Mouse (Mus musculus) bone marrow, adult 2 months (tissue): ENCODE measurements around the gene Hoxa3. TPM values are rescaled to one million over a fixed set of nuclear protein-coding genes. Genes with fewer than 3 reads are reported as not detected.

Source experiments
- H3K27ac ChIP-seq: fragments of 200-500 bp; 2 replicates; pipeline ENCODE4 v1.5.1; 2012; ENCODE audit warnings: low read depth, mild to moderate bottlenecking, control low read depth, inconsistent platforms, low read length; ENCODE audit not compliant: control insufficient read depth, poor library complexity, insufficient read depth
- H3K4me1 ChIP-seq: fragments of 200-500 bp; 2 replicates; pipeline ENCODE4 v1.6.1; 2011; ENCODE audit warnings: low read length; ENCODE audit not compliant: control insufficient read depth, insufficient read depth
- H3K4me3 ChIP-seq: fragments of 200-500 bp; replicated peaks from 2 replicates; pipeline ENCODE3; 2011; ENCODE audit warnings: mild to moderate bottlenecking, low read depth, low read length, control low read depth; ENCODE audit not compliant: control insufficient read depth
- CTCF ChIP-seq: fragments of 200-500 bp; IDR thresholded peaks from 2 replicates; pipeline ENCODE4 v1.5.1; 2011; ENCODE audit warnings: low read length, control low read depth; ENCODE audit not compliant: control insufficient read depth, insufficient read depth
- POLR2A ChIP-seq: fragments of 200-500 bp; IDR thresholded peaks from 2 replicates; pipeline ENCODE4 v1.6.1; 2011; ENCODE audit warnings: low read depth, mild to moderate bottlenecking, control low read depth, low read length, borderline replicate concordance; ENCODE audit not compliant: control insufficient read depth
- WGBS: fragments of 180-500 bp; shearing (Covaris S2); methylation state at CpG from one replicate; pipeline ENCODE4 v1.1.7; 2018; 5-methylcytosine and 5-hydroxymethylcytosine counted together
- polyA plus RNA-seq: library from polyadenylated mRNA; stranded (reverse); fragments of >200 nt; gene quantifications from 2 replicates; pipeline ENCODE4 v1.2.4, GENCODE M21; 2011; ENCODE audit warnings: low replicate concordance; ENCODE audit not compliant: missing spikeins, insufficient read depth, insufficient read length

Hoxa3 gene
- polyA plus RNA-seq, 1 experiment, result 2.4 TPM

DNA sequence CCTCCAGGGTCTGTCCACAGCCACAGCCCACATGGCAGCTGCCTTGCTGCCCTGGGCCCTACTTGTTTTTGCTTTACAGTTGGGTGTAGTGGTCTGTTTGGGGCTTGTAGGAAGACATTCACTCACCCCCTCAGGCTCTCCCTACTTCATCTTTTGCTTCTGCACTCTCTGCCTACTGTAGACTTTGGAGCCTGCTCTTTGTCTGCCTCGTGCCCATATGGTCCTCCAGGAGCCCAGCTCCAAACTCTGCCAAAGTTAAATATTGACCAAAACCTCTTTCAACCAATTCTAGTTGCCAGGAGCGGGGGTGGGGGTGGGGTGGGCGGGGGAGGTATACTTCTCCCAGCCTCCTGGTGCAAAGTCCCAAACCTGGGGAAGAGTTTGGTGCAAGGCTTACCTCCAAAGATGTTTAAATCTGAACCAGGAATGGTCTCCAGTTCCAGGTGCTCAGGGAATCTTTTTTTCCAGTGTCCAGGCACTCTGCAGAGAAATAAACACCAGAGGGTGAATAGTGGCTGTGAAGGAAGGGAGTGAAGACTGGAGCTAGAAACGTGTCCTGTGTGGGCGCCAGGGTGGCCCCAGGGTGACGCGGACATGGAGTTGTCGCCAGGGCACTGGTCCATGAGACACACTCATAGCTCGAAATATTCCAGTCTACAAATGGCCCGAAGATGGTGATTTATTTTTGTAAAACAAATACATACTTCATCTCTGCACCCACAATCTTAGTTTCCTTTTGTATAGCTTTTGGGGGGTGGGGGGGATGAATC is 29.6 kb downstream of the Hoxa3 start:
- no peak overlapping the region for H3K27ac ChIP-seq
- H3K4me1 ChIP-seq, result no peaks in the 10 kb centered on the region
- H3K4me3 ChIP-seq, result no peak overlapping the region
- WGBS, result 77% methylated on average over 10 of the region's 10 CpGs
- TF ChIP-seq POLR2A (no peak), CTCF (no peak)

GRCm38 (mm10) chr6:52182793-52183192 is 30.3 kb downstream of the Hoxa3 start:
- H3K27ac ChIP-seq, result no peak overlapping the region
- no peaks in the 10 kb centered on the region for H3K4me1 ChIP-seq
- WGBS, result 91% methylated on average over 1 of the region's 1 CpGs
- no peak overlapping the region for H3K4me3 ChIP-seq
- no peak for TF ChIP-seq POLR2A
- no peak for TF ChIP-seq CTCF

- no peak for TF ChIP-seq POLR2A
- TF ChIP-seq CTCF, result no peak
- WGBS, result 79% methylated on average over 2 of the region's 2 CpGs
- no peak overlapping the region for H3K27ac ChIP-seq
- no peaks in the 10 kb centered on the region for H3K4me1 ChIP-seq
- H3K4me3 ChIP-seq, result no peak overlapping the region
These were observed 31.1 kb downstream of the Hoxa3 start for GRCm38 (mm10) chr6:52182030-52182429.

DNA sequence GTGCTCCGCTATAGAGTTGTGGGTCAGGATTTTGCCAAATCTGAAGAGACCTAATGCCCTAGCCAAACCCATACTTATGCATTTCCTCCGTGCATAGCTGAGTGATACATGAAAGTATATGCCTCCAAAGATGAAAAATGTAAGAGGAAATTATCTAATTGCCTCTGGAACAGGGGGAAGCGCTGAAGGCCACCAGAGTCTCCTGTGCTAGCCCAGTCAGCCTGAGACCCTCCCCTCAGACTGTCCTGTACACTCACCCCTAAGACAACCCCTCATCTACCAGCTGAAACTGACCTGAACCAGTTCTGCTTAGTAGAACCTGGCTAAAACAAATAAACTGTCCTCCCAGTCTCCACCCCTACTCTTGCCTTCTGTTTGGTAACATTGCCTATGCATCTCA is 32.4 kb downstream of the Hoxa3 start:
- TF ChIP-seq CTCF (no peak), POLR2A (no peak)
- Histone ChIP-seq H3K4me3 (no peak overlapping the region), H3K27ac (no peak overlapping the region), H3K4me1 (no peaks in the 10 kb centered on the region)
- WGBS, result 79% methylated on average over 3 of the region's 3 CpGs

- Histone ChIP-seq H3K4me1 (no peaks in the 10 kb centered on the region), H3K4me3 (no peak overlapping the region), H3K27ac (no peak overlapping the region)
- TF ChIP-seq CTCF, result no peak
- TF ChIP-seq POLR2A, result no peak
- WGBS, result 86% methylated on average over 11 of the region's 11 CpGs
These were observed 32.9 kb downstream of the Hoxa3 start for GRCm38 (mm10) chr6:52180213-52180710.

GRCm38 (mm10) chr6:52179690-52180089 is 33.4 kb downstream of the Hoxa3 start:
- no peak overlapping the region for H3K27ac ChIP-seq
- TF ChIP-seq CTCF, result no peak
- no peak for TF ChIP-seq POLR2A
- H3K4me1 ChIP-seq, result no peaks in the 10 kb centered on the region
- no peak overlapping the region for H3K4me3 ChIP-seq
- WGBS, result 85% methylated on average over 10 of the region's 10 CpGs

GRCm38 (mm10) chr6:52178918-52179665 is 34.0 kb downstream of the Hoxa3 start:
- no peak overlapping the region for H3K27ac ChIP-seq
- no peaks in the 10 kb centered on the region for H3K4me1 ChIP-seq
- no peak overlapping the region for H3K4me3 ChIP-seq
- 77% methylated on average over 4 of the region's 4 CpGs for WGBS
- no peak for TF ChIP-seq POLR2A
- TF ChIP-seq CTCF, result no peak

DNA sequence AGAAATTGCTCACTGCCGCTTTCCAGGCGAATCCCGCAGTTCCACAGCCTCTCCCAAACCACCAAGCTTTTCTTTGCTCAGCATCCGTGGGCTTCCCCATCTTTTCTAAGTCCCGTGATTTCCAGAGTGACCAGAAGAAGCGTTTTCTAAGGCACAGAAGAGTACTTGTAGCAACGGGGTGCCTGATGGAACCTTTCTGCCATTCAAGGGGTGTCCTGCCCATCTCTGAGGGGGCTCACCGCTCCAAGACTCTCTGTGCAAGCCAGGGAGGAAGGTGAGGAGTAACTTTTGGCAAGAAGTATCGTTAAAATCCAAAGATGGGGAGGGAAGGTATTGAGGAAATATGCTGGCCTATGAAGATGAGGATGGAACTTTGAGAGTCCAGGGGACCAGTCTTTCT is 35.3 kb downstream of the Hoxa3 start:
- Histone ChIP-seq H3K27ac (no peak overlapping the region), H3K4me1 (no peaks in the 10 kb centered on the region), H3K4me3 (no peak overlapping the region)
- whole genome bisulfite sequencing, result 82% methylated on average over 9 of the region's 9 CpGs
- TF ChIP-seq POLR2A (no peak), CTCF (no peak)
